Mouse (Mus musculus) liver, postnatal 0 days (tissue): Measurements from ENCODE around the gene Gm13283. TPM values are rescaled to one million over a fixed set of nuclear protein-coding genes. Genes with fewer than 3 reads are reported as not detected.
"Not testable (repeated sequence)": the region's sequence is repeated elsewhere in the genome, so short reads cannot be mapped to it uniquely, and the experiment has no call there.

ENCODE experiments used
- ATAC-seq: fragments of 200-750 bp; cut with Nextera tagmentation; 2 replicates; pipeline ENCODE4 v1.8.0; 2017; ENCODE audit warnings: mild to moderate bottlenecking, moderate library complexity
- DNase-seq: peaks from one replicate; pipeline ENCODE4 v3.0.0-alpha.2; 2016
- H3K27ac ChIP-seq: fragments of 300-500 bp; sonication (generic); 2 replicates; pipeline ENCODE4 v1.5.1; 2014; ENCODE audit warnings: antibody characterized with exemption, moderate library complexity, mild to moderate bottlenecking, low read depth
- H3K27me3 ChIP-seq: fragments of 300-500 bp; sonication (generic); 2 replicates; pipeline ENCODE4 v1.6.1; 2014; ENCODE audit warnings: low read length, control low read depth, mixed read lengths; ENCODE audit not compliant: insufficient read depth
- H3K36me3 ChIP-seq: fragments of 300-500 bp; sonication (generic); replicated peaks from 2 replicates; pipeline ENCODE4 v1.6.1; 2014; ENCODE audit warnings: mild to moderate bottlenecking, control low read depth, low read length, moderate library complexity, mixed read lengths; ENCODE audit not compliant: insufficient read depth
- H3K4me1 ChIP-seq: fragments of 300-500 bp; sonication (generic); 2 replicates; pipeline ENCODE4 v1.6.1; 2014; ENCODE audit warnings: antibody characterized with exemption, mild to moderate bottlenecking, control low read depth; ENCODE audit not compliant: insufficient read depth
- H3K4me2 ChIP-seq: fragments of 300-500 bp; sonication (generic); 2 replicates; pipeline ENCODE4 v1.6.1; 2014; ENCODE audit warnings: low read depth, mild to moderate bottlenecking, low read length, moderate library complexity, mixed read lengths
- H3K4me3 ChIP-seq: fragments of 300-500 bp; sonication (generic); 2 replicates; pipeline ENCODE4 v1.5.1; 2014; ENCODE audit warnings: low read depth, low read length
- H3K9ac ChIP-seq: fragments of 300-500 bp; sonication (generic); replicated peaks from 2 replicates; pipeline ENCODE4 v1.6.1; 2014; ENCODE audit warnings: mild to moderate bottlenecking, moderate library complexity
- H3K9me3 ChIP-seq: fragments of 300-500 bp; sonication (generic); 2 replicates; pipeline ENCODE4 v1.6.1; 2016; ENCODE audit warnings: mild to moderate bottlenecking, control low read depth, low read length, mixed read lengths
- CTCF ChIP-seq: sonication (generic); IDR thresholded peaks from 2 replicates; pipeline ENCODE4 v1.5.1; 2016; ENCODE audit warnings: antibody characterized with exemption, low read depth
- EP300 ChIP-seq: IDR thresholded peaks from 2 replicates; pipeline ENCODE4 v1.6.1; 2016; ENCODE audit warnings: antibody characterized with exemption, low read depth, mild to moderate bottlenecking
- WGBS: fragments of 180-500 bp; shearing (Covaris S2); extraction: QIAGEN DNeasy Blood & Tissue Kit; methylation state at CpG from one replicate; pipeline ENCODE4 v1.1.7; 2014; ENCODE audit not compliant: insufficient replicate concordance; 5-methylcytosine and 5-hydroxymethylcytosine counted together
- polyA plus RNA-seq: library from polyadenylated mRNA; unstranded; fragments of >200 nt; fragmentation: Nextera tagmentation; extraction: Ambion mirVana; gene quantifications from 2 replicates; pipeline ENCODE4 v1.2.1, GENCODE M21; 2015

The Gm13283 gene
- polyA plus RNA-seq, 1 experiment from 2014 or later: not detected

DNA sequence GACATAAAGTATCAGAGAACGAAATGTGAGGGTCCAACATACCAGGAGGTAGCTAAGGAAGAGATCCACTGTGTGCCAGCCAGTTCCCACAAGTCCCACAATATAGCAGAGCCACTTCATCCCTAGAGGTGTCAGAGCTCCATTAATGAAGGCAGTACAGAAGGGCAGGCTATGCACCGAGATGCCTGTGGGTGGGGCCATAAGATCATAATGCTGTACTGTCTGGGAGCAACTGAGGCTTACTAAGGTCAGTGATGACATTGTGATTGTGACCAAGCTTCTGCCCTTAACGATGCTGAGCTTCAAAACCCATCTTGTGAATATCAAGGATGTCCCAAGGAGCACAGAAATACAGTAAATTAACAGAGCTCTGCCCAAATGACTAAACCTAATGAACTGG lies 15.7 kb upstream of the Gm13283 start:
- Histone ChIP-seq H3K36me3 (no peaks in the 10 kb centered on the region), H3K4me1 (no peaks in the 10 kb centered on the region), H3K27me3 (no peaks in the 10 kb centered on the region), H3K4me2 (no peak overlapping the region), H3K9me3 (no peaks in the 10 kb centered on the region), H3K4me3 (no peak overlapping the region), H3K9ac (no peak overlapping the region), H3K27ac (no peak overlapping the region)
- TF ChIP-seq CTCF: peak; percentile 44
- no peak for TF ChIP-seq EP300
- DNase-seq (no peak), ATAC-seq (no peak)
- 58% methylated on average over 3 of the region's 3 CpGs for WGBS

- DNase-seq (no peak), ATAC-seq (no peak)
- WGBS: 77% methylated on average over 6 of the region's 6 CpGs
These were observed 10.0 kb upstream of the Gm13283 start for GRCm38 (mm10) chr4:88749926-88750325.

DNA sequence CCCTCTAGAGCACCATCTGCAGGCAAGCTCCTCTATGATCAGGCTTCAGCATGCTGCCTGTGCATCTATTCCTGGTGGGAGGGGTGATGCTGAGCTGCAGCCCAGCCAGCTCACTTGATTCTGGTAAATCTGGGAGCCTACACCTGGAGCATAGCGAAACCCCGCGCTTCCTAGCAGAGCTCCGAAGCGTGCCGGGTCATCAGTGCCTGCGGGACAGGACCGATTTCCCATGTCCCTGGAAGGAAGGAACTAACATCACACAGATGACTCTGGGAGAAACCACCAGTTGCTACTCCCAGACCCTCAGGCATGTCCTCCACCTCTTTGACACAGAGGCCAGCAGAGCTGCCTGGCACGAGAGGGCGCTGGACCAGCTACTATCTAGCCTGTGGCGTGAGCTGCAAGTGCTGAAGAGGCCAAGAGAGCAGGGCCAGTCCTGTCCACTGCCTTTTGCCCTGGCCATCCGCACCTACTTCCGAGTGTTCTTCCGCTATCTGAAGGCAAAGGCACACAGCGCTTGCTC lies 5.0 kb upstream of the Gm13283 start, which contains the start of gene Gm13271:
Gene Gm13271, plus strand, starts transcription at position 51 of the 523 bp plus-strand sequence.
- H3K27me3 ChIP-seq, H3K9ac ChIP-seq, H3K27ac ChIP-seq, H3K9me3 ChIP-seq, ATAC-seq, H3K4me2 ChIP-seq, H3K4me1 ChIP-seq, H3K4me3 ChIP-seq, DNase-seq, H3K36me3 ChIP-seq: not testable (repeated sequence)
- peak; percentile 12; the same call in 1 of the 2 replicates for TF ChIP-seq CTCF
- 72% methylated on average over 15 of the region's 15 CpGs for WGBS

More at GRCm38 (mm10) chr4:88749926-88750325, 10.0 kb upstream of the Gm13283 start:
- Histone ChIP-seq H3K9ac (no peak overlapping the region), H3K4me2 (no peak overlapping the region), H3K4me3 (no peak overlapping the region), H3K9me3 (no peaks in the 10 kb centered on the region), H3K4me1 (no peaks in the 10 kb centered on the region), H3K36me3 (no peaks in the 10 kb centered on the region), H3K27ac (no peak overlapping the region), H3K27me3 (no peaks in the 10 kb centered on the region)
- TF ChIP-seq CTCF (no peak), EP300 (no peak)

- 8% methylated on average over 28 of the region's 31 CpGs for WGBS
- not testable (repeated sequence) for H3K36me3 ChIP-seq, H3K9me3 ChIP-seq, H3K27me3 ChIP-seq, H3K4me1 ChIP-seq, ATAC-seq
- peak overlapping the region; percentile 68 for H3K4me3 ChIP-seq
- H3K4me2 ChIP-seq: peak overlapping the region; percentile 80
- peak; percentile 31 for DNase-seq
- peak overlapping the region; percentile 77 for H3K9ac ChIP-seq
- peak overlapping the region; percentile 93 for H3K27ac ChIP-seq
These were observed 3.1 kb upstream of the Gm13283 start for GRCm38 (mm10) chr4:88756581-88757513.

DNA sequence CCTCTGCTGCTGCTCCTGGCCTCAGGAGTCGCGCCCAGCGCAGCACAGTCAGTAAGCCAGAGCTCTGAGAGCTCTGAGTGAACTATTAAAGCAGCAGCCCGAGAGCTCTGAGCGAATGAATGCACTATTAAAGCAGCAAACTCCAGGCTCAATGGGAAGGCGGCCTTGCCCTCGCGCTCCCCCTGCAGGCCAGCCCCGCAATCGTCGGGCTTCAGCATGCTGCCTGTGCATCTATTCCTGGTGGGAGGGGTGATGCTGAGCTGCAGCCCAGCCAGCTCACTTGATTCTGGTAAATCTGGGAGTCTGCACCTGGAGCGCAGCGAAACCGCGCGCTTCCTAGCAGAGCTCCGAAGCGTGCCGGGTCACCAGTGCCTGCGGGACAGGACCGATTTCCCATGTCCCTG lies 2.3 kb upstream of the Gm13283 start:
- H3K27me3 ChIP-seq, H3K36me3 ChIP-seq: not testable (repeated sequence)

DNA sequence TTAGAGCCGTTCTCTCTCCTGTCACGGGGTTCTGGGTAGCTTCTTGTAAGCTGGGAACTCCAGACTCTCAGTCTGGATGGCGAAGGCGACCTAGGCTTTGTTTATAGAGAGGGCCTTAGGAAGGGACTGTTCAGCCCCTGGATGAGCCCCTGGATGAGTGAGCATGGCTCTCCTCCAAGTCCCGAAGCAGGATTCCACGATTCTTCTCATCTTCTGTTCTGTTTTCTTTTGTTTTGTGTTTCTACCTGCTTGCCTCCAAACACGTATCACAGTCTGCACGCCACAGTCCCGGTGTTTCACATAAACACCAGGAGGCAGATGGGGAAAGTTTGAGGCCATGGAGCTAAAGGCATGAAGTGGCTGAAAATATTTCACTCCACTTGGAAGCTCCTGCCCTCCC lies 1.2 kb upstream of the Gm13283 start:
- H3K9me3 ChIP-seq, ATAC-seq, H3K4me2 ChIP-seq, H3K9ac ChIP-seq, H3K27ac ChIP-seq, H3K36me3 ChIP-seq, H3K27me3 ChIP-seq, DNase-seq, H3K4me3 ChIP-seq, H3K4me1 ChIP-seq: not testable (repeated sequence)
- WGBS: 73% methylated on average over 8 of the region's 9 CpGs

More for the DNA sequence above, 2.3 kb upstream of the Gm13283 start:
- TF ChIP-seq CTCF: peak; percentile 72
- peak overlapping the region; percentile 68 for H3K4me3 ChIP-seq
- peak overlapping the region; percentile 93 for H3K27ac ChIP-seq
- not testable (repeated sequence) for H3K4me1 ChIP-seq, H3K9me3 ChIP-seq
- DNase-seq (peak; percentile 78), ATAC-seq (peak; percentile 100)
- WGBS: 0% methylated on average over 11 of the region's 21 CpGs
- H3K4me2 ChIP-seq: peak overlapping the region; percentile 80
- peak overlapping the region; percentile 77 for H3K9ac ChIP-seq
